Mouse (Mus musculus) MEL (cell line): ENCODE data around the gene St3gal2. TPM values are rescaled to one million over a fixed set of nuclear protein-coding genes. Genes with fewer than 3 reads are reported as not detected.

Source experiments
- DNase-seq: peaks from one replicate; pipeline ENCODE4 v3.0.0; 2011; ENCODE audit warnings: low read depth, low spot score
- H3K27ac ChIP-seq: 2 replicates; pipeline ENCODE4 v1.5.1; 2012; ENCODE audit warnings: low read depth, mild to moderate bottlenecking, control low read depth, low read length, moderate library complexity; ENCODE audit not compliant: control insufficient read depth
- H3K27me3 ChIP-seq, 2 experiments: fragments of 150-350 bp in 1 of 2; sonication (generic) in 1 of 2; 2 replicates each; pipeline ENCODE4 v1.6.1; 2012; ENCODE audit warnings: low read length in 2 of 2, mild to moderate bottlenecking in 2 of 2, improper control_type of control experiment in 1 of 2, moderate library complexity in 1 of 2; ENCODE audit not compliant: insufficient read depth in 2 of 2, control insufficient read depth in 1 of 2
- H3K36me3 ChIP-seq, 2 experiments: 2 replicates each; pipeline ENCODE4 v1.6.1; 2012 to 2014; ENCODE audit warnings: low read length in 2 of 2, improper control_type of control experiment in 1 of 2, inconsistent platforms in 1 of 2, mild to moderate bottlenecking in 1 of 2; ENCODE audit not compliant: insufficient read depth in 2 of 2, control insufficient read depth in 1 of 2
- H3K4me1 ChIP-seq, 2 experiments: fragments of 150-350 bp in 1 of 2; sonication (generic) in 1 of 2; 2 replicates each; pipeline ENCODE4 v1.6.1; 2012; ENCODE audit warnings: low read length in 2 of 2, improper control_type of control experiment in 1 of 2, mild to moderate bottlenecking in 1 of 2; ENCODE audit not compliant: insufficient read depth in 2 of 2, control insufficient read depth in 1 of 2
- H3K4me3 ChIP-seq, 2 experiments: fragments of 150-350 bp in 1 of 2; sonication (generic) in 1 of 2; 2 replicates each; pipeline ENCODE4 v1.5.1; 2012; ENCODE audit warnings: low read depth in 2 of 2, low read length in 2 of 2, mild to moderate bottlenecking in 2 of 2, moderate library complexity in 2 of 2, control low read depth in 1 of 2, improper control_type of control experiment in 1 of 2; ENCODE audit not compliant: control insufficient read depth in 1 of 2, insufficient read depth in 1 of 2
- H3K79me2 ChIP-seq: 2 replicates; pipeline ENCODE4 v1.6.1; 2012; ENCODE audit warnings: mild to moderate bottlenecking, low read length, moderate library complexity; ENCODE audit not compliant: control insufficient read depth, poor library complexity, insufficient read depth
- H3K9ac ChIP-seq: 2 replicates; pipeline ENCODE4 v1.6.1; 2012; ENCODE audit warnings: low read depth, mild to moderate bottlenecking, control low read depth, low read length, moderate library complexity; ENCODE audit not compliant: control insufficient read depth, poor library complexity, severe bottlenecking
- H3K9me3 ChIP-seq: fragments of 150-350 bp; sonication (generic); replicated peaks from 2 replicates; pipeline ENCODE4 v1.6.1; 2012; ENCODE audit warnings: mild to moderate bottlenecking, low read length, improper control_type of control experiment, moderate library complexity; ENCODE audit not compliant: insufficient read depth
- CHD1 ChIP-seq: IDR thresholded peaks from 2 replicates; pipeline ENCODE4 v1.6.1; 2012; ENCODE audit warnings: low read depth, mild to moderate bottlenecking, inconsistent platforms, low read length, improper control_type of control experiment
- CHD2 ChIP-seq: IDR thresholded peaks from 2 replicates; pipeline ENCODE4 v1.6.1; 2011; ENCODE audit warnings: low read length, improper control_type of control experiment
- CTCF ChIP-seq, 3 experiments: IDR thresholded peaks in 2 of 3; conservative IDR thresholded peaks in 1 of 3; 2 replicates each; pipeline ENCODE4 v1.5.1; 2011 to 2012; ENCODE audit warnings: low read length in 3 of 3, low read depth in 2 of 3, mild to moderate bottlenecking in 2 of 3, improper control_type of control experiment in 1 of 3, inconsistent platforms in 1 of 3, mixed read lengths in 1 of 3, moderate library complexity in 1 of 3; ENCODE audit not compliant: control insufficient read depth in 1 of 3, insufficient read depth in 1 of 3, poor library complexity in 1 of 3, severe bottlenecking in 1 of 3
- E2F4 ChIP-seq: IDR thresholded peaks from 2 replicates; pipeline ENCODE4 v1.6.1; 2011; ENCODE audit warnings: low read depth, low read length, improper control_type of control experiment, borderline replicate concordance
- ELF1 ChIP-seq: IDR thresholded peaks from 2 replicates; pipeline ENCODE4 v1.6.1; 2014; ENCODE audit warnings: low read depth, mild to moderate bottlenecking, inconsistent platforms, low read length, improper control_type of control experiment, moderate library complexity
- HCFC1 ChIP-seq: IDR thresholded peaks from 2 replicates; pipeline ENCODE4 v1.6.1; 2012; ENCODE audit warnings: low read depth, mild to moderate bottlenecking, inconsistent platforms, low read length, improper control_type of control experiment, moderate library complexity
- JUND ChIP-seq: IDR thresholded peaks from 2 replicates; pipeline ENCODE4 v1.6.1; 2011; ENCODE audit warnings: low read depth, mild to moderate bottlenecking, improper control_type of control experiment, low read length
- MAFK ChIP-seq: IDR thresholded peaks from 2 replicates; pipeline ENCODE4 v1.6.1; 2011; ENCODE audit warnings: low read depth, mild to moderate bottlenecking, low read length, improper control_type of control experiment, borderline replicate concordance
- MAX ChIP-seq: IDR thresholded peaks from 2 replicates; pipeline ENCODE4 v1.6.1; 2011; ENCODE audit warnings: low read length, improper control_type of control experiment
- MAZ ChIP-seq: IDR thresholded peaks from 2 replicates; pipeline ENCODE4 v1.6.1; 2012; ENCODE audit warnings: low read depth, mild to moderate bottlenecking, inconsistent platforms, low read length, improper control_type of control experiment
- MEF2A ChIP-seq: IDR thresholded peaks from 2 replicates; pipeline ENCODE4 v1.6.1; 2014; ENCODE audit warnings: low read depth, mild to moderate bottlenecking, inconsistent platforms, low read length, improper control_type of control experiment; ENCODE audit not compliant: poor library complexity, insufficient replicate concordance, severe bottlenecking; ENCODE audit errors: extremely low read depth
- MXI1 ChIP-seq: IDR thresholded peaks from 2 replicates; pipeline ENCODE4 v1.6.1; 2011; ENCODE audit warnings: mild to moderate bottlenecking, low read depth, low read length, improper control_type of control experiment
- MYB ChIP-seq: IDR thresholded peaks from 2 replicates; pipeline ENCODE4 v1.6.1; 2011; ENCODE audit warnings: mild to moderate bottlenecking, low read depth, low read length, improper control_type of control experiment
- NELFE ChIP-seq: IDR thresholded peaks from 2 replicates; pipeline ENCODE4 v1.6.1; 2011; ENCODE audit warnings: low read depth, low read length, improper control_type of control experiment
- POLR2AphosphoS2 ChIP-seq: IDR thresholded peaks from 2 replicates; pipeline ENCODE4 v1.6.1; 2011; ENCODE audit warnings: low read length, improper control_type of control experiment
- POLR2AphosphoS5 ChIP-seq: IDR thresholded peaks from 2 replicates; pipeline ENCODE4 v1.6.1; 2012; ENCODE audit warnings: low read depth, borderline replicate concordance, mild to moderate bottlenecking, inconsistent platforms, low read length, moderate library complexity, mixed read lengths
- RAD21 ChIP-seq: IDR thresholded peaks from 2 replicates; pipeline ENCODE4 v1.6.1; 2011; ENCODE audit warnings: mild to moderate bottlenecking, low read depth, low read length, improper control_type of control experiment
- SIN3A ChIP-seq: IDR thresholded peaks from 2 replicates; pipeline ENCODE4 v1.6.1; 2012; ENCODE audit warnings: low read length, improper control_type of control experiment, inconsistent platforms
- SMC3 ChIP-seq: IDR thresholded peaks from 2 replicates; pipeline ENCODE4 v1.6.1; 2011; ENCODE audit warnings: low read depth, low read length, improper control_type of control experiment
- TAL1 ChIP-seq: IDR thresholded peaks from 2 replicates; pipeline ENCODE4 v1.6.1; 2012; ENCODE audit warnings: mild to moderate bottlenecking, inconsistent platforms, low read length, moderate library complexity, mixed read lengths
- TBP ChIP-seq: IDR thresholded peaks from 2 replicates; pipeline ENCODE4 v1.8.0; 2011; ENCODE audit warnings: low read depth, low read length, improper control_type of control experiment
- TCF12 ChIP-seq: IDR thresholded peaks from 2 replicates; pipeline ENCODE4 v1.6.1; 2014; ENCODE audit warnings: low read depth, mild to moderate bottlenecking, inconsistent platforms, low read length, improper control_type of control experiment, moderate library complexity
- USF1 ChIP-seq: IDR thresholded peaks from 2 replicates; pipeline ENCODE4 v1.6.1; 2014; ENCODE audit warnings: low read depth, mild to moderate bottlenecking, inconsistent platforms, low read length, improper control_type of control experiment, moderate library complexity
- ZC3H11A ChIP-seq: IDR thresholded peaks from 2 replicates; pipeline ENCODE4 v1.6.1; 2012; ENCODE audit warnings: low read depth, mild to moderate bottlenecking, inconsistent platforms, low read length, improper control_type of control experiment
- ZKSCAN1 ChIP-seq: IDR thresholded peaks from 2 replicates; pipeline ENCODE4 v1.6.1; 2012; ENCODE audit warnings: low read depth, mild to moderate bottlenecking, inconsistent platforms, low read length, improper control_type of control experiment, moderate library complexity
- ZNF384 ChIP-seq: IDR thresholded peaks from 2 replicates; pipeline ENCODE4 v1.6.1; 2012; ENCODE audit warnings: low read depth, mild to moderate bottlenecking, inconsistent platforms, low read length, improper control_type of control experiment
- polyA plus RNA-seq, 2 experiments: library from polyadenylated mRNA; stranded (reverse) in 1 of 2; unstranded in 1 of 2; fragments of >175 nt in 1 of 2; fragments of >200 nt in 1 of 2; gene quantifications; 2 replicates each; pipeline versions ENCODE4 v1.2.1 to v1.2.4; 2012; ENCODE audit warnings: low replicate concordance in 2 of 2, low read depth in 1 of 2; ENCODE audit not compliant: insufficient read length in 2 of 2, insufficient read depth in 1 of 2, missing spikeins in 1 of 2
- total RNA-seq: library from RNA; depleted of rRNA; stranded (reverse); fragments of 300-350 nt; gene quantifications from 2 replicates; pipeline ENCODE4 v1.2.3, GENCODE M21; 2012

St3gal2 gene
- total and polyA plus RNA-seq, 3 experiments, result 5.2 to 18.0 TPM; not detected in 1

- TF ChIP-seq TCF12, result peak; percentile 85
- TF ChIP-seq MAZ, result no peak
- no peak for TF ChIP-seq HCFC1
- no peak for TF ChIP-seq POLR2AphosphoS5
- no peak; the same call in none of the 2 replicates for TF ChIP-seq RAD21
- TF ChIP-seq E2F4, result no peak
- no peak for TF ChIP-seq NELFE
- TF ChIP-seq MAFK, result no peak
- peak; percentile 47 for TF ChIP-seq TAL1
- TF ChIP-seq MXI1, result peak; percentile 36; the same call in 1 of the 2 replicates
- no peak for TF ChIP-seq MEF2A
- no peak for TF ChIP-seq CHD1
- peak in 1 of 3 experiments; percentile 40; a peak in 2 of 6 replicates for TF ChIP-seq CTCF (IDR thresholded peaks at IDR 0.05 in 2 of 3, conservative IDR thresholded peaks at IDR 0.05 in 1 of 3; ENCODE audit: control insufficient read depth in 1 of 3, insufficient read depth in 1 of 3, low read depth in 2 of 3, low read length in 3 of 3, poor library complexity in 1 of 3, severe bottlenecking in 1 of 3)
- no peak for TF ChIP-seq ZKSCAN1
- no peak for TF ChIP-seq ELF1
- TF ChIP-seq ZC3H11A, result no peak
- no peak for TF ChIP-seq MAX
- TF ChIP-seq ZNF384, result no peak
- TF ChIP-seq, all 39 proteins: peak for 10
Observed at GRCm38 (mm10) chr8:110877862-110878261, 41.9 kb upstream of the St3gal2 start (continued).

GRCm38 (mm10) chr8:110881741-110882310, 37.9 kb upstream of the St3gal2 start:
- TF ChIP-seq CTCF (IDR thresholded peaks at IDR 0.05 in 2 of 3, conservative IDR thresholded peaks at IDR 0.05 in 1 of 3; ENCODE audit: control insufficient read depth in 1 of 3, insufficient read depth in 1 of 3, low read depth in 2 of 3, low read length in 3 of 3, poor library complexity in 1 of 3, severe bottlenecking in 1 of 3), result no peak
- no peak for TF ChIP-seq MAX
- TF ChIP-seq CHD2, result no peak
- TF ChIP-seq TBP, result no peak
- no peak for TF ChIP-seq JUND
- TF ChIP-seq HCFC1, result no peak
- no peak for TF ChIP-seq MEF2A
- no peak for TF ChIP-seq RAD21
- TF ChIP-seq NELFE, result no peak
- TF ChIP-seq POLR2AphosphoS2, result no peak
- TF ChIP-seq SMC3, result no peak
- TF ChIP-seq MYB, result no peak
- TF ChIP-seq TCF12, result no peak
- no peak for TF ChIP-seq USF1
- no peak for TF ChIP-seq ELF1
- no peak for TF ChIP-seq SIN3A
- Histone ChIP-seq H3K9ac (no peak overlapping the region), H3K27ac (no peak overlapping the region), H3K4me1 (peaks cover 5 to 11% of the 10 kb centered on the region in 2 experiments), H3K4me3 (no peak overlapping the region), H3K27me3 (no peaks in the 10 kb centered on the region), H3K9me3 (no peaks in the 10 kb centered on the region), H3K79me2 (no peaks in the 10 kb centered on the region), H3K36me3 (peaks cover 6 to 16% of the 10 kb centered on the region in 2 experiments; a peak in 3 of 4 replicates)
- DNase-seq, result no peak
